Mouse (Mus musculus): ENCODE data around the gene Kcnb1. TPM values are rescaled to one million over a fixed set of nuclear protein-coding genes. Genes with fewer than 3 reads are reported as not detected.
A peak's percentile ranks its signal among the peaks of the same experiment; 100 is the strongest.

Kcnb1 gene
- polyA plus RNA-seq, 1 experiment from 2014 or later, result 1.1 TPM

DNA sequence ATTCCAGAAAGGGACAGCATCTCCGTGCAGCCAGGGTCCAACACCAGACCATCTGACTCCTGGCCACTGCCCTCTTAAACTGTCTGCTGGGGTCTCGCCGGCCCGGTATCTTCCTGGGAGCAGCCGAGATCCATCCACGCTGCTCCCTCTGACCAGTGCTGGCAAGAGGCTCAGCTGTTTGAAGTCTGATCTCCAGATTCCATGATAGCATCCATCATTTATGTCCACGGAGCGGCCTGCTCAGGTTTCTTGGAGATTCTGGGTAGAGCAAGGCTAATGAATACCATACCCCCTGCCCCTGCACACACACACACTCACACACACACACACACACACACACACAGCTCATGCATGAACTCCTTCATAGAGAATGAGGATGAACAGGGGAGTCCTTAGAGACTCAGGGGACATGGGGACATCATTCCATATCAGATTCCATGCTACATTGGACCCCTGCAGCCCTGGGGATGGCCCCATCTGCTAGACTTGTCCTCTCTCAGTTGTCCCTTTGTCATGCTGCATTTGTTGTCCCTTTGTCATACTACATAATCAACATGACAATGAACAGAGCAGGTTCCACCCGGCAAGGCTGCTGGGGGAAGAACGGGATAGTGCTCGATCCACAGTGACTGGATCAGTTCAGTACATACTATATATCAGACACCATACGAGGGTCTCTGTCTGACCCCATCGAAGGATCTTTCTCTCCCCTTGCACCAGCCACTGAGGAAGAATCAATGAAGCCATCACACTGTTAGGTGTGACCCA is 8.9 kb upstream of the Kcnb1 start:
- H3K27ac ChIP-seq (ENCODE audit: low read depth, low read length), result no peak overlapping the region
- H3K9me3 ChIP-seq (ENCODE audit: control insufficient read depth, low read length), result no peaks in the 10 kb centered on the region
- 0 out of 2 replicates have a peak, but pooled peaks cover 2% of the 10 kb centered on the region for H3K4me1 ChIP-seq (ENCODE audit: control insufficient read depth, insufficient read depth, low read length)
- H3K36me3 ChIP-seq (ENCODE audit: control insufficient read depth, insufficient read depth, low read length), result no peaks in the 10 kb centered on the region
- ATAC-seq (ENCODE audit: insufficient read depth, low FRiP score, low TSS enrichment), result no peak
- H3K27me3 ChIP-seq (ENCODE audit: control insufficient read depth, insufficient read depth, low read length), result no peaks in the 10 kb centered on the region
- no peak overlapping the region for H3K4me2 ChIP-seq (ENCODE audit: low read depth)
- 61% methylated on average over 13 of the region's 13 CpGs for WGBS
- H3K9ac ChIP-seq (ENCODE audit: low read length), result no peak overlapping the region
- DNase-seq (ENCODE audit: low spot score), result peak; percentile 28
- no peak overlapping the region for H3K4me3 ChIP-seq (ENCODE audit: low read depth, low read length)

DNA sequence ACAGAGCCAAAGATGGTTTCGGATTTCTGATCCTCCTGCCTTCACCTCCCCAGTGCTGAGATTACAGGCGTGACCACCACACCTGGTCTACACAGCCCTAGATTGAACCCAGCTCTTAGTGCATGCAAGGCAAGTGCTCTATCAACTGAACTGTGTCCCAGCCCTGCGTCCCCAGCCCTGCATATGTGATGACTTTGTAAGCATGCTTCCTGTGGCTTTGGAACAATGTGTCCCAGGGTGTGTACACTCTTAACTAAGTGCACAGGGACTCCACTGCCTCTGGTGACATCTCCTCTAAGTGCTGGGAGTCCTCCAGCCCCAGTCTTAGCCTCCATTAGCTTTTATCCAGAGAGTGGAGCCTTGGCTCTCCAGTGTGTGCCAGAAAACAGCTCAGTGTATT is 3.4 kb upstream of the Kcnb1 start:
- Histone ChIP-seq H3K9ac (ENCODE audit: low read length) (no peak overlapping the region), H3K27ac (ENCODE audit: low read depth, low read length) (no peak overlapping the region), H3K36me3 (ENCODE audit: control insufficient read depth, insufficient read depth, low read length) (no peaks in the 10 kb centered on the region), H3K27me3 (ENCODE audit: control insufficient read depth, insufficient read depth, low read length) (peaks cover 27% of the 10 kb centered on the region), H3K4me3 (ENCODE audit: low read depth, low read length) (no peak overlapping the region), H3K4me1 (ENCODE audit: control insufficient read depth, insufficient read depth, low read length) (peaks cover 11% of the 10 kb centered on the region), H3K4me2 (ENCODE audit: low read depth) (no peak overlapping the region), H3K9me3 (ENCODE audit: control insufficient read depth, low read length) (no peaks in the 10 kb centered on the region)
- DNase-seq (ENCODE audit: low spot score) (no peak), ATAC-seq (ENCODE audit: insufficient read depth, low FRiP score, low TSS enrichment) (no peak)
- WGBS, result 86% methylated on average over 3 of the region's 3 CpGs

DNA sequence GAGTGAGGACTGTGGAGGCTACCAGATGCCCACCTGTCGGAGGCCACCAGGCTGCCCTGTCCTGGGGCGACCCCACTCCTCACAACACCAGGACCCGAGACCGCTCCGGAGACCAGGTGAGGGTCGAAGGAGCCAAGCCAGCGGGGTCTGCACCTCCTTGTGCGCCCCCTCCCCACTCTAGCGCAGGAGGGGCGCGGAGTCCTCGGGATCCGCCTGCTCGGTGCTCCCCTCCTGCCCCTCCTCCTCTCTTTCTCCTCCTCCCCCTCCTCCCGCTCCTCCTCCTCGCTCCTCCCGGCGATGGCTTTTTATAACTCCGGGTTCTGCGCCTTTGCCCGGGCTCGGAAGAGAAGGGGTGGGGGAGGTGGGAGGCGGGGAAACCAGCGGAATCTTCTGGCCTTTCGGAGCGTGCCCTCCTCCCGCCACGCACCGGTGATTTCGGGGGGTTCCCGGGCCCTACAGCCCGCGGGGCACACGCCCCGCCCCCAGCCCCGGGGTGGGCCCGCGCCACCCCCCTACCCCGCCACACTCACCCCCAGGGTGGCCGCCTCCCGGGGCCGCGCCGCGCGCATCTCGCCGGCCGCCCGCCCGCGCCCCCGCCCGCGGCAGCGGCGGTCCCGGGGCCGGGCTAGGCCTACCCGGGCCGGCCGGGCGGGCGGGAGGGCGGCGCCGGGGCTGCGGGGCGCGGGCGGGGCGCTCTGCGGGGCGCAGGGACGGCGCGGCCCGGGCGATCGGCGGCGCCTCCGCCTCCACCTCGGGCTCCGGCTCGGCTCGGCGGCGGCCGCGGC is 472 bp downstream of the Kcnb1 start:
- ATAC-seq (ENCODE audit: insufficient read depth, low FRiP score, low TSS enrichment), result peak; percentile 33

DNA sequence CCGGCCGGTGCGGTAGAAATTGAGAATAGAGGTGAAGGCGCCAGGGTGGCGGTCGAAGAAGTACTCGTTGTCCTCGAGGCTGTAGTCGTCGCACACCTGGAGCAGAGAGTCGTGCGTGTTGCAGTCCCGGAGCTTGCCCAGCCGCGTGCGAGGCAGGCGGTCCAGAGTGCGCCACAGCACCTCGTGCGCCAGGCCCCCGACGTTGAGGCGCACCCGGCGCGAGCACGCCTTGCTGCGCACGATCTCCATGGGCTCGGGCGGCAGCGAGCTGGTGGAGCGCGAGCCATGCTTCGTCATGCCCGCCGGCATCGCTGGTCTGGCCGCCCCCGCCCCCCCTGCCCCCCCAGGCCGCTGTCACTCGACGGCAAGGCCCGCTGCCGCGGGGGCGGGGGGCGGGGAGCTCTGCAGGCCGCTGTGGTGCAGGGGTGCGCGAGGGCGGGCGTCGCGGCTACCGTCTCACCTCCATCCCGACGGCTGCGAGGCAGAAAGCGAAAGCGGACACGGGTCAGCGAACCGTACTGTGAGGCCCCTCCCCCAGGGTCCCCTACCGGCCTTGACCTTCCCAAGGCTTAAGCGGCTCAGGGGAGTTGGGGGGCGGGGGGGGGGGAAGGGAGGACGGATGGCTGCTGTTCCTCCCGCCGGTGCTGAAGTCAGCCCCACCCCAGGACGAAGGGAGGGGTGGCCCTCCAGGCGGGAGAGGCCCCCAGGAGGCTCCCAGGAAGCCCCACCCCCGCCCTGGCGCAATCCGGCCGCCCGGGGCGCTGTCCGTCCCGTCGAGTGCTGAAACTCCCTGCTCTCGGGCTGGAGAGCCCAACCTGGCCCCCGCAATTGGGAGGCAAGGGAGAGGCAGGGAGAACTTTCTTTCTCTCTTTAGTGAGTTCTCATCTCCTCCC is 1.4 kb downstream of the Kcnb1 start:
- 19% methylated on average over 50 of the region's 83 CpGs for WGBS
- DNase-seq (ENCODE audit: low spot score) (peak; percentile 73), ATAC-seq (ENCODE audit: insufficient read depth, low FRiP score, low TSS enrichment) (peak; percentile 49)
- H3K4me1 ChIP-seq (ENCODE audit: control insufficient read depth, insufficient read depth, low read length), result peaks cover 12% of the 10 kb centered on the region
- no peaks in the 10 kb centered on the region for H3K9me3 ChIP-seq (ENCODE audit: control insufficient read depth, low read length)
- H3K27ac ChIP-seq (ENCODE audit: low read depth, low read length), result no peak overlapping the region
- no peak overlapping the region for H3K9ac ChIP-seq (ENCODE audit: low read length)
- peak overlapping the region; percentile 91 for H3K4me2 ChIP-seq (ENCODE audit: low read depth)
- peaks cover 38% of the 10 kb centered on the region for H3K27me3 ChIP-seq (ENCODE audit: control insufficient read depth, insufficient read depth, low read length)
- peak overlapping the region; percentile 59 for H3K4me3 ChIP-seq (ENCODE audit: low read depth, low read length)
- no peaks in the 10 kb centered on the region for H3K36me3 ChIP-seq (ENCODE audit: control insufficient read depth, insufficient read depth, low read length)

More for the DNA sequence above, 472 bp downstream of the Kcnb1 start:
- Histone ChIP-seq H3K27me3 (ENCODE audit: control insufficient read depth, insufficient read depth, low read length) (peaks cover 38% of the 10 kb centered on the region), H3K9me3 (ENCODE audit: control insufficient read depth, low read length) (no peaks in the 10 kb centered on the region), H3K27ac (ENCODE audit: low read depth, low read length) (no peak overlapping the region), H3K4me2 (ENCODE audit: low read depth) (peak overlapping the region; percentile 91), H3K9ac (ENCODE audit: low read length) (peak overlapping the region; percentile 52), H3K4me1 (ENCODE audit: control insufficient read depth, insufficient read depth, low read length) (peaks cover 12% of the 10 kb centered on the region), H3K4me3 (ENCODE audit: low read depth, low read length) (peak overlapping the region; percentile 59), H3K36me3 (ENCODE audit: control insufficient read depth, insufficient read depth, low read length) (no peaks in the 10 kb centered on the region)
- 1% methylated on average over 34 of the region's 91 CpGs for WGBS
- peak; percentile 62 for DNase-seq (ENCODE audit: low spot score)

DNA sequence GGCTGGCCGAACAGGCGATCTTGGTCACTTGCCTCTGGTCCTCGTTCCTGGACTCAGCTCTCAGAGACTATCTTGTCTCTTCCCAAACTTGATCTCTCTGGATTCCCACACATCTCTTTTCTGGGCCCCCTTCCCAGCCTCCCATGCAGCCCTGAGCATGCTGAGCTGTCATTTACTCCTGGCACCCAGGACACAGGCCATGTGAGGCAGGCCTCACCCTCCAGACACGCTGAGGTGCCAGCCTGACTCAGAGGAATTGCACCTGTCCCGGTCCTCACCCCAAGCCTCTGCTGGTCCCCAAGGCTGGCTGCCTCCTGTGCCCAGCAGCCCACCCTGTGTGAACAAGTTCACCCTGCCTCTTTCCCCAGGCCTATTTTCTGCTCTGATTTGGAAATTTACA is 2.8 kb downstream of the Kcnb1 start:
- Histone ChIP-seq H3K9me3 (ENCODE audit: control insufficient read depth, low read length) (no peaks in the 10 kb centered on the region), H3K4me1 (ENCODE audit: control insufficient read depth, insufficient read depth, low read length) (peaks cover 12% of the 10 kb centered on the region), H3K27me3 (ENCODE audit: control insufficient read depth, insufficient read depth, low read length) (peaks cover 38% of the 10 kb centered on the region), H3K4me3 (ENCODE audit: low read depth, low read length) (no peak overlapping the region), H3K4me2 (ENCODE audit: low read depth) (no peak overlapping the region), H3K27ac (ENCODE audit: low read depth, low read length) (no peak overlapping the region), H3K36me3 (ENCODE audit: control insufficient read depth, insufficient read depth, low read length) (no peaks in the 10 kb centered on the region), H3K9ac (ENCODE audit: low read length) (no peak overlapping the region)
- DNase-seq (ENCODE audit: low spot score) (no peak), ATAC-seq (ENCODE audit: insufficient read depth, low FRiP score, low TSS enrichment) (no peak)
- 87% methylated on average over 5 of the region's 5 CpGs for WGBS

DNA sequence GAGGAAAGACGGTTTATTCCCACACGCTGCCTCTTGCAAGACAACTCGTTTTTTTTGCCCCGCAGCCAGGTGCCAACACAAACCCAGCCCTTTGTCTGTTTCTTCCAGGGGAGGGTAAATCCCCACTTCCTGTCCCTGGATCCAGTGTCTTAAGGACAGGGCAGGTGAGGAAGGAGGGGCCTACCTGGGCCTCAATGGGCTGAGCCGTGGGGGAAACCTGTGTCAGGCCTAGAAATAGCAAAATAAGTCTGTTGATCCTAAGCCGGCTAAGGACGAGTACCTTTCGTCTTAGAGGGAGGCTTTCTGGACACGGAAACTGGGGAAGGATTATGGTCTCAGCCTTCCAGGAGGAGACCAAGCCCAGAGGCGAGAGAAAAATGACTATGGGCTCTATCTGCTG is 3.4 kb downstream of the Kcnb1 start:
- Histone ChIP-seq H3K27me3 (ENCODE audit: control insufficient read depth, insufficient read depth, low read length) (peaks cover 38% of the 10 kb centered on the region), H3K9me3 (ENCODE audit: control insufficient read depth, low read length) (no peaks in the 10 kb centered on the region), H3K4me1 (ENCODE audit: control insufficient read depth, insufficient read depth, low read length) (peaks cover 12% of the 10 kb centered on the region), H3K36me3 (ENCODE audit: control insufficient read depth, insufficient read depth, low read length) (no peaks in the 10 kb centered on the region), H3K4me3 (ENCODE audit: low read depth, low read length) (no peak overlapping the region), H3K9ac (ENCODE audit: low read length) (no peak overlapping the region), H3K4me2 (ENCODE audit: low read depth) (no peak overlapping the region), H3K27ac (ENCODE audit: low read depth, low read length) (no peak overlapping the region)
- DNase-seq (ENCODE audit: low spot score), result no peak
- ATAC-seq (ENCODE audit: insufficient read depth, low FRiP score, low TSS enrichment), result no peak
- WGBS, result 65% methylated on average over 10 of the region's 10 CpGs

DNA sequence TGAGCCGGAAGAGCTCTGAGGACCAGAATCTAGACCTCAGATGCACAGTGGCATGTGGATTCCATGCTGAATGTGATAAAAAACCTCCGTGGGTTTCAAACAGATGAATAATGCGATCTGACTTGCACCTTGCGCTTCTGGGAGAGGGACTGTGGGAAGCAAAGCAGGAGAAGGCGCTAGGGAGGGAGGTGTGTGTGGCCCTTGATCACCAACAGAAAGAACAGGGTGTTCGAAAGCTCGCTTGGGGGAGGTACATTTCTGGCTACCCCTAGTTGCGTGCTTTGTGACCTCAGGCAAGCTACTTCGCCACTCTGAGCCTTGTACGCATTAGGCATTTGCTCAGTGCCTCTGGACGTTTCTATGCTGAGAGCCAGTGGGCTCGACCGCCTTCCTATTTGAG is 4.0 kb downstream of the Kcnb1 start:
- H3K4me2 ChIP-seq (ENCODE audit: low read depth), result no peak overlapping the region
- no peak overlapping the region for H3K4me3 ChIP-seq (ENCODE audit: low read depth, low read length)
- no peak for DNase-seq (ENCODE audit: low spot score)
- H3K27ac ChIP-seq (ENCODE audit: low read depth, low read length), result no peak overlapping the region
- no peaks in the 10 kb centered on the region for H3K36me3 ChIP-seq (ENCODE audit: control insufficient read depth, insufficient read depth, low read length)
- no peak for ATAC-seq (ENCODE audit: insufficient read depth, low FRiP score, low TSS enrichment)
- no peaks in the 10 kb centered on the region for H3K9me3 ChIP-seq (ENCODE audit: control insufficient read depth, low read length)
- WGBS, result 63% methylated on average over 13 of the region's 13 CpGs
- peaks cover 12% of the 10 kb centered on the region for H3K4me1 ChIP-seq (ENCODE audit: control insufficient read depth, insufficient read depth, low read length)
- H3K9ac ChIP-seq (ENCODE audit: low read length), result no peak overlapping the region
- peaks cover 35% of the 10 kb centered on the region for H3K27me3 ChIP-seq (ENCODE audit: control insufficient read depth, insufficient read depth, low read length)

DNA sequence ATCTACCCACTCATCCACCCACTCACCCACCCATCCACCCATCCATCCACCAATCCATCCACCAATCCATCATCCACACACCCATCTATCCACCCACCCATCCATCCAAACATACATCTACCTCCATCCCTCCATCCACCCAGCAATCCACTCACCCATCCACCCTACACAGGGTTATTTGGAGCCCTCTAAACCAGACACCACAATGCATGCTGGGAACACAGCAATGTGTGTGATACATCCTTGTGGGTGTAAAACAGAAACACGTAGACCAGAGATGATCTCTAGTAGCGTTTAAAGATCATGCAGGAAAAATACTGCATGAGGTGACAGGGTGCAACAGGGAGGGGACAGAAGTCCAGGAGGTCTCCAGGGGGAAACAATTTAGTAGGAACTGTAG is 4.5 kb downstream of the Kcnb1 start:
- H3K4me2 ChIP-seq (ENCODE audit: low read depth), result no peak overlapping the region
- H3K27me3 ChIP-seq (ENCODE audit: control insufficient read depth, insufficient read depth, low read length), result peaks cover 29% of the 10 kb centered on the region
- H3K4me1 ChIP-seq (ENCODE audit: control insufficient read depth, insufficient read depth, low read length), result peaks cover 9% of the 10 kb centered on the region
- no peak for DNase-seq (ENCODE audit: low spot score)
- H3K9ac ChIP-seq (ENCODE audit: low read length), result no peak overlapping the region
- no peaks in the 10 kb centered on the region for H3K9me3 ChIP-seq (ENCODE audit: control insufficient read depth, low read length)
- no peak overlapping the region for H3K4me3 ChIP-seq (ENCODE audit: low read depth, low read length)
- no peak for ATAC-seq (ENCODE audit: insufficient read depth, low FRiP score, low TSS enrichment)
- H3K36me3 ChIP-seq (ENCODE audit: control insufficient read depth, insufficient read depth, low read length), result no peaks in the 10 kb centered on the region
- WGBS, result 92% methylated on average over 2 of the region's 2 CpGs
- no peak overlapping the region for H3K27ac ChIP-seq (ENCODE audit: low read depth, low read length)
